Mouse (Mus musculus): ENCODE data around the gene Tas2r105.

GRCm38 (mm10) chr6:131678786-131679185 is 8.5 kb downstream of the Tas2r105 start, which contains the start of gene Tas2r106:
- TF ChIP-seq CTCF (conservative IDR thresholded peaks at IDR 0.05 in 1 of 2, IDR thresholded peaks at IDR 0.05 in 1 of 2; ENCODE audit: low read depth in 2 of 2, low read length in 2 of 2): no peak
- no peak for TF ChIP-seq JUND (conservative IDR thresholded peaks at IDR 0.05; ENCODE audit: low read depth, low read length)
- TF ChIP-seq MAZ (IDR thresholded peaks at IDR 0.05; ENCODE audit: low read depth, low read length): no peak
- TF ChIP-seq NELFE (IDR thresholded peaks at IDR 0.05; ENCODE audit: low read depth, low read length): no peak
- no peak for TF ChIP-seq ZMIZ1 (IDR thresholded peaks at IDR 0.05; ENCODE audit: low read depth, low read length)
- TF ChIP-seq POLR2A (IDR thresholded peaks at IDR 0.05; ENCODE audit: low read depth, low read length): no peak
- no peak for TF ChIP-seq CHD1 (IDR thresholded peaks at IDR 0.05; ENCODE audit: low read depth, low read length)
- no peak for TF ChIP-seq ZNF384 (IDR thresholded peaks at IDR 0.05; ENCODE audit: low read depth, low read length)
- no peak for TF ChIP-seq MYC (IDR thresholded peaks at IDR 0.05; ENCODE audit: low read depth, low read length)
- no peak for TF ChIP-seq E2F4 (IDR thresholded peaks at IDR 0.05; ENCODE audit: insufficient replicate concordance, low read depth, low read length)
- no peak for TF ChIP-seq USF1 (IDR thresholded peaks at IDR 0.05; ENCODE audit: low read depth, low read length)
- no peak for TF ChIP-seq POLR2AphosphoS2 (IDR thresholded peaks at IDR 0.05; ENCODE audit: low read depth, low read length)

Data from CH12.LX (cell line).